Mouse (Mus musculus) megakaryocyte, adult 5-6 weeks (primary cell): ENCODE data around the gene Ccdc142. TPM values are rescaled to one million over a fixed set of nuclear protein-coding genes. Genes with fewer than 3 reads are reported as not detected.

Source experiments
- ATAC-seq: 2 replicates; pipeline ENCODE4 v1.8.0; 2016; ENCODE audit warnings: mild to moderate bottlenecking, inconsistent platforms; ENCODE audit not compliant: poor library complexity, severe bottlenecking
- total RNA-seq, 2 experiments: library from RNA; stranded (forward) in 1 of 2; stranded (reverse) in 1 of 2; fragments of 153-499, 151-499 nt in 1 of 2; fragments of 221-1000, 200-1000 nt in 1 of 2; gene quantifications; 2 replicates each; pipeline versions ENCODE4 v1.2.3 to v1.2.4; 2015 to 2017

Gene Ccdc142
- total RNA-seq, 2 experiments from 2014 or later: 0.22 to 2.2 TPM

GRCm38 (mm10) chr6:83083497-83083896 lies 17.9 kb upstream of the Ccdc142 start:
- ATAC-seq: no peak

- no peak for ATAC-seq
Measured at GRCm38 (mm10) chr6:83084477-83084876, 16.9 kb upstream of the Ccdc142 start.

GRCm38 (mm10) chr6:83086121-83087035 lies 15.0 kb upstream of the Ccdc142 start, which contains the start of gene Lbx2:
TSS of gene Lbx2 (plus strand) at chr6:83086367.
- ATAC-seq: 0 out of 2 replicates have a peak, but pooled peaks have one; percentile 29

- no peak for ATAC-seq
Measured at GRCm38 (mm10) chr6:83087205-83087925, 14.0 kb upstream of the Ccdc142 start.

- no peak for ATAC-seq
Measured at GRCm38 (mm10) chr6:83087926-83088260, 13.5 kb upstream of the Ccdc142 start.

GRCm38 (mm10) chr6:83092416-83093127 lies 8.8 kb upstream of the Ccdc142 start:
- ATAC-seq: no peak

GRCm38 (mm10) chr6:83095968-83096367 lies 5.4 kb upstream of the Ccdc142 start:
- ATAC-seq: peak; percentile 34

- ATAC-seq: no peak
Measured at GRCm38 (mm10) chr6:83098411-83098810, 3.0 kb upstream of the Ccdc142 start.

GRCm38 (mm10) chr6:83101688-83102556 lies 521 bp downstream of the Ccdc142 start:
- ATAC-seq: peak; percentile 77

- ATAC-seq: no peak
Measured at GRCm38 (mm10) chr6:83103130-83103650, 1.8 kb downstream of the Ccdc142 start.

- no peak for ATAC-seq
Measured at GRCm38 (mm10) chr6:83104158-83104557, 2.8 kb downstream of the Ccdc142 start.

GRCm38 (mm10) chr6:83107566-83108400 lies 6.4 kb downstream of the Ccdc142 start:
- peak; percentile 75 for ATAC-seq

- peak; percentile 91 for ATAC-seq
Measured at GRCm38 (mm10) chr6:83108762-83109668, 7.6 kb downstream of the Ccdc142 start, which contains the start of gene Mrpl53. TSS of gene Mrpl53 (plus strand) at chr6:83109040.

- no peak for ATAC-seq
Measured at GRCm38 (mm10) chr6:83111510-83112136, 10.2 kb downstream of the Ccdc142 start.

- ATAC-seq: peak; percentile 98
Measured at GRCm38 (mm10) chr6:83115011-83115671, 13.7 kb downstream of the Ccdc142 start, which contains the start of gene Mogs. TSS of gene Mogs (plus strand) at chr6:83115496.

GRCm38 (mm10) chr6:83115682-83116372 lies 14.4 kb downstream of the Ccdc142 start:
- peak; percentile 21 for ATAC-seq
